Mouse (Mus musculus) thymus, adult 2 months (tissue): ENCODE results near the gene Bbs9. TPM values are rescaled to one million over a fixed set of nuclear protein-coding genes. Genes with fewer than 3 reads are reported as not detected.

ENCODE experiments used
- DNase-seq: peaks from one replicate; pipeline ENCODE4 v3.0.0; 2021
- H3K27ac ChIP-seq: fragments of 200-500 bp; 2 replicates; pipeline ENCODE4 v1.5.1; 2012; ENCODE audit warnings: low read length, control low read depth; ENCODE audit not compliant: control insufficient read depth, insufficient read depth
- H3K27me3 ChIP-seq: fragments of 200-500 bp; 2 replicates; pipeline ENCODE4 v1.6.1; 2012; ENCODE audit warnings: mild to moderate bottlenecking, low read length, moderate library complexity, mixed read lengths; ENCODE audit not compliant: control insufficient read depth, insufficient read depth
- H3K36me3 ChIP-seq: fragments of 200-500 bp; 2 replicates; pipeline ENCODE4 v1.6.1; 2012; ENCODE audit warnings: mild to moderate bottlenecking, low read length, moderate library complexity; ENCODE audit not compliant: control insufficient read depth, insufficient read depth
- H3K4me1 ChIP-seq: fragments of 200-500 bp; replicated peaks from 2 replicates; pipeline ENCODE4 v1.6.1; 2012; ENCODE audit warnings: low read length; ENCODE audit not compliant: control insufficient read depth, insufficient read depth
- H3K4me3 ChIP-seq: fragments of 200-500 bp; 2 replicates; pipeline ENCODE4 v1.5.1; 2012; ENCODE audit warnings: mild to moderate bottlenecking, low read length, control low read depth, moderate library complexity; ENCODE audit not compliant: control insufficient read depth, insufficient read depth
- CTCF ChIP-seq: fragments of 200-500 bp; IDR thresholded peaks from 2 replicates; pipeline ENCODE4 v1.5.1; 2012; ENCODE audit warnings: mild to moderate bottlenecking, control low read depth, low read length, moderate library complexity, borderline replicate concordance; ENCODE audit not compliant: control insufficient read depth, poor library complexity, insufficient read depth; ENCODE audit errors: extremely low read depth
- POLR2A ChIP-seq: fragments of 200-500 bp; IDR thresholded peaks from 2 replicates; pipeline ENCODE4 v1.6.1; 2012; ENCODE audit warnings: mild to moderate bottlenecking, low read length, control low read depth, moderate library complexity; ENCODE audit not compliant: control insufficient read depth, poor library complexity, insufficient read depth; ENCODE audit errors: extremely low read depth
- WGBS: fragments of 180-500 bp; shearing (Covaris S2); methylation state at CpG from one replicate; pipeline ENCODE4 v1.1.7; 2018; 5-methylcytosine and 5-hydroxymethylcytosine counted together
- polyA plus RNA-seq: library from polyadenylated mRNA; depleted of rRNA; stranded (reverse); fragments of >200 nt; gene quantifications from 2 replicates; pipeline ENCODE4 v1.2.3, GENCODE M21; 2012

Bbs9 gene
- polyA plus RNA-seq, 1 experiment: 21.4 TPM

DNA sequence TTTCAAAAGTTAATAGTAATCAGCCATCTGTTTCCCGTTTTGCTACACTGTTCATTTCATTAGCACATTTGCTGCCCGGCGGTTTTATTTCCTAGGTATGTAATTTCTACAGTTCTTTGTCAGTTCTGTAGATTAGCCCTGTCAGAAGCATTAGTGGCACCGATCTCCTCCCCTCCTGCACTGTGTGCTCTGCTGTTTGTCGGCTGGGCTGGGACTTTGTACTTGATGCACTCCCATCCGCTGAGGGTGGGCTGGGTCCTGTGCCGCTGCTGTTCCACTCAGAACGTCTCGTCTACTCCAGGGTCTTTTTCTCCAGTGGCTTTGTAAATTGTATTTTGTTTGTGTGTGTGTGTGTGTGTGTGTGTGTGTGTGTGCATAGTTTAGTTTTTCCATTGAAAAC lies 13.4 kb downstream of the Bbs9 start:
- no peak for DNase-seq
- H3K4me1 ChIP-seq: no peaks in the 10 kb centered on the region
- no peaks in the 10 kb centered on the region for H3K36me3 ChIP-seq
- WGBS: 91% methylated on average over 9 of the region's 9 CpGs
- no peaks in the 10 kb centered on the region for H3K27me3 ChIP-seq
- no peak for TF ChIP-seq CTCF
- TF ChIP-seq POLR2A: no peak
- H3K27ac ChIP-seq: no peak overlapping the region
- H3K4me3 ChIP-seq: no peak overlapping the region

DNA sequence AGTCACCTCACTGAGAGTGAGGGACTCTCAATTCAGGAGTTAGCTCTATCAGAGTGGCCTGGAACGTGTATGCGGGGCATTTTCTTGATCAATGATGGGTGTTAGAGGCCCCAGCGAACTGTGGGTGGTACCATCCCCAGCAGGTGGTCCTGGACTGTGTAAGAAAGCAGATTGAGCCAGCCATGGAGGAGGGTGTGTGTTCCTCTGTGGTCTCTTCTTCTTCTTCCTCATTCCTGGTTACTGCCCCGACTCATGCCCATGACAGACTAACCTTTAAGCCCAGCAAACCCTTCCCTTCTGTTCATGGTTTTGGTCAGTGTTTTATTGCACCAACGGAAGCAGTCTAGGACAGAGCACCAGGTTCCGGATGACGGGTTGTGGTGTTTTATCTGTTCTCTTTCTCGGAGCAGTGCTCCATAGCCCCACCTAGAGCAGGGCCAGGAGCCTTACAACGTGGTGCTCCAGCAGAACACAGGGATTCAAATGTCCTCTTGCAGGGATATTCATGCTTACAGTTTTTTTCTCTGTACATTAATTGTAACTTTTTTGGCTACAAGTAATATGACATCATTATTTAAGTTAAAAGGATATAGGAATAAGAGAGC lies 18.8 kb downstream of the Bbs9 start:
- 93% methylated on average over 9 of the region's 9 CpGs for WGBS
- DNase-seq: no peak
- H3K27me3 ChIP-seq: no peaks in the 10 kb centered on the region
- no peaks in the 10 kb centered on the region for H3K36me3 ChIP-seq
- no peak for TF ChIP-seq CTCF
- TF ChIP-seq POLR2A: no peak
- no peak overlapping the region for H3K4me3 ChIP-seq
- H3K27ac ChIP-seq: no peak overlapping the region
- no peaks in the 10 kb centered on the region for H3K4me1 ChIP-seq

DNA sequence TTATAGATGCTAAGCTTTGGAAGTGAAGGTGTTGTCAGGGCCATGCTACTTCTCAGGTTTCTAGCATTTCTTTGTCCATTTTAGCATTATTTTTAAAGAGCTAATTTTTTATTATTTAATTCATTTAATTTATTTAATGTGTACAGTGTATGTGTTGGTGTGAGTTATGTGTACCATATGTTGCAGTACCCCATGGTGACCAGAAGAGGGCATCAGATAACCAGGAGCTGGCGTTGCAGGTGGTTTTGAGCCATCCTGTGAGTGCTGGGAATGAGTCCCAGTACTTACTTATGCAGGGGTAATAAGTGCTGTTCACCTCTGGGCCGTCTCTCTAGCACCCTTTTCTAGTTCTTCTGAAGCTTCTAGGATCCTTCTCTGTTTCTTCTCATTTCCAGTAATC lies 19.6 kb downstream of the Bbs9 start:
- Histone ChIP-seq H3K36me3 (no peaks in the 10 kb centered on the region), H3K4me1 (no peaks in the 10 kb centered on the region), H3K27me3 (no peaks in the 10 kb centered on the region), H3K4me3 (no peak overlapping the region), H3K27ac (no peak overlapping the region)
- no peak for DNase-seq
- no peak for TF ChIP-seq POLR2A
- no peak for TF ChIP-seq CTCF
- 97% methylated on average over 2 of the region's 2 CpGs for WGBS

DNA sequence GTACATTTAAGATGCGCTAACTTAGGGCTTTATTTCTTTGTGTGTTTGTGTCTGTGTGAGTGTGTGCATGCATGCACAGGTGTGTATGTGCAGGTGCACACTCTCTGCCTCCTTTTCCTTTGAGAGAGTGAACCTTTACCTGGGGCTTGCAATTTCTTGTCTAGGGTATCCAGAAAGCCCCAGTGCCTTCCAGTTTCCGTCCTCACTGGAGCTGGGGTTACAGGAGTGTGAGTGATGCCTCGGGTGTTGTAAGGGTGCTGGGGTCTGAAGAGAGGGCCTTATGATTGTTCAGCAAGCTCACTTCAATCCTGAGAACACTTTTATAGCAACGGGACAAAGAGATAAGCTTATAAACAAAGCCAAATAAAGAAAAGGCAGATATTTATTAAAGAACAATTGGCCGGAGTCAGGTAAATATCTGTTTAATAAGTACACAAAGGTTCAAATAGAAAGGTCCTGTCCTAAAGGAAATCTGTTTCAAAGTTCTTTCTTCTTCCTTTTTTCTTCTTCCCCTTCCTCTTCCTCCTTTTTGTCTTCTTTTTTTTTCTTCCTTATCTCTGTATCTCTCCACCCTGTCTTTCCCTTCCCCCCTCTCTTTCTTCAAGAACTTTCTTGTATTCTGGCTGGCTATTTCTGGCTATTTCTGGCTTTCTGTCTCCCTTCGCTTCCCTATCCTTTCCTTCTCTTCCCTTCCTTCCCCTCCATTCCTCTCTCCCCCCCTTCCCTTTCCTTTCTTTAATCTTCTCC lies 21.7 kb downstream of the Bbs9 start:
- H3K36me3 ChIP-seq: no peaks in the 10 kb centered on the region
- H3K27me3 ChIP-seq: no peaks in the 10 kb centered on the region
- H3K4me3 ChIP-seq: no peak overlapping the region
- WGBS: 92% methylated on average over 6 of the region's 6 CpGs
- H3K4me1 ChIP-seq: no peaks in the 10 kb centered on the region
- no peak for TF ChIP-seq POLR2A
- TF ChIP-seq CTCF: no peak
- no peak for DNase-seq
- no peak overlapping the region for H3K27ac ChIP-seq

DNA sequence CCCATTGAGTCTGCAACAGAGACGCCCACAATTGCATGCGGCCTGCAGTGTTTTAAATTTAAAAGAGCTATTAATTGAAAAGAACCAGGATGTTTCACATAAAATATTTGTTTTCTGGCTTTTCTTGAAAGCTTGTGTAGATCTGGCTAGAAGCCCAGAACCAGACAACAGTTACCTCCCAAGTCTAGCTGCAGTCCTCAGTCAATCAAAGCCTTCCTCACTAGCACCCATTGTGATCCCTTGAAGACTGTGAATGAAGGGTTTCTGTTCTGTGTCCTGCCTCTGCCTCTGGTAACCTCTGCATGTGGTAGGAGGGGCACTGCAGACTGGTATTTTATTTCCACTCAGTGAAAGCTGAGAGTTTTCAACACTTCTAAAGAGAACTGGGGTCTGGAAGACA lies 27.5 kb downstream of the Bbs9 start:
- 87% methylated on average over 2 of the region's 2 CpGs for WGBS
- H3K4me3 ChIP-seq: no peak overlapping the region
- no peak for TF ChIP-seq POLR2A
- no peaks in the 10 kb centered on the region for H3K36me3 ChIP-seq
- no peak for DNase-seq
- no peak overlapping the region for H3K27ac ChIP-seq
- no peaks in the 10 kb centered on the region for H3K27me3 ChIP-seq
- peaks cover 7% of the 10 kb centered on the region for H3K4me1 ChIP-seq

DNA sequence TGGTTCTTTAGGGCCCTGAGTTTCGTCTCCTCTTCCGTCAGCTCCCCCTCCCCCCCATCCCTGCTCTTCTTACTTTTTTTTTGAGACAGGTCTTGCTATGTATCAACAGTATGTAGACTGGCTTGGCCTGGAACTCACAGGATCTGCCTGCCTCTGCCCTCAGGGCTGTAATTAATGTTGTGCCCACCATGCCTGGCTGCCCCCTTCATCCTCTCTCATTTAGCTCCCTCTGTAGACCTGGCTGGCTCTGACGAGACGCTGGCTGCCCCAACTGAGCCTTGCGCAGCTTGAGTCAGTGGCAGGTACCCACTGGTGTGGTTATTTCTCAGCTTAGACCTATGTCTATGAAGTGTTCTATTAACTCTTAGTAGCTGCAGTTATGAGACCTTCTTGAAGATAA lies 28.1 kb downstream of the Bbs9 start:
- 95% methylated on average over 5 of the region's 5 CpGs for WGBS
- no peak for DNase-seq
- Histone ChIP-seq H3K4me1 (peaks cover 7% of the 10 kb centered on the region), H3K27ac (no peak overlapping the region), H3K36me3 (no peaks in the 10 kb centered on the region), H3K4me3 (no peak overlapping the region), H3K27me3 (no peaks in the 10 kb centered on the region)
- no peak for TF ChIP-seq POLR2A
- TF ChIP-seq CTCF: no peak
